Mouse (Mus musculus) right cerebral cortex, adult 18-20 months (tissue): ENCODE results near the gene Rtn4rl1.

Experiments used
- DNase-seq: peaks from one replicate; pipeline ENCODE4 v3.0.0; 2022; ENCODE audit warnings: mixed read lengths

The Rtn4rl1 gene

GRCm38 (mm10) chr11:75255330-75255729 lies 61.7 kb downstream of the Rtn4rl1 start:
- no peak for DNase-seq

GRCm38 (mm10) chr11:75257056-75257648 lies 63.6 kb downstream of the Rtn4rl1 start:
- DNase-seq: no peak

GRCm38 (mm10) chr11:75259416-75259815 lies 65.8 kb downstream of the Rtn4rl1 start:
- no peak for DNase-seq

- peak; percentile 72 for DNase-seq
Observed at GRCm38 (mm10) chr11:75259996-75260561, 66.5 kb downstream of the Rtn4rl1 start.

GRCm38 (mm10) chr11:75261016-75261415 lies 67.4 kb downstream of the Rtn4rl1 start:
- no peak for DNase-seq

- DNase-seq: no peak
Observed at GRCm38 (mm10) chr11:75261730-75262129, 68.1 kb downstream of the Rtn4rl1 start.

GRCm38 (mm10) chr11:75262181-75262580 lies 68.6 kb downstream of the Rtn4rl1 start:
- no peak for DNase-seq

- DNase-seq: no peak
Observed at GRCm38 (mm10) chr11:75262791-75263190, 69.2 kb downstream of the Rtn4rl1 start.

- no peak for DNase-seq
Observed at GRCm38 (mm10) chr11:75263274-75263963, 69.8 kb downstream of the Rtn4rl1 start.

- no peak for DNase-seq
Observed at GRCm38 (mm10) chr11:75263964-75264312, 70.4 kb downstream of the Rtn4rl1 start.

GRCm38 (mm10) chr11:75264550-75264949 lies 71.0 kb downstream of the Rtn4rl1 start:
- DNase-seq: no peak

GRCm38 (mm10) chr11:75265545-75265944 lies 72.0 kb downstream of the Rtn4rl1 start:
- DNase-seq: no peak

- peak; percentile 74 for DNase-seq
Observed at GRCm38 (mm10) chr11:75267826-75268281, 74.3 kb downstream of the Rtn4rl1 start.

GRCm38 (mm10) chr11:75268492-75268891 lies 74.9 kb downstream of the Rtn4rl1 start:
- no peak for DNase-seq

- no peak for DNase-seq
Observed at GRCm38 (mm10) chr11:75269213-75269612, 75.6 kb downstream of the Rtn4rl1 start.

- DNase-seq: no peak
Observed at GRCm38 (mm10) chr11:75270276-75270984, 76.8 kb downstream of the Rtn4rl1 start.

- DNase-seq: no peak
Observed at GRCm38 (mm10) chr11:75270985-75271434, 77.4 kb downstream of the Rtn4rl1 start.

- DNase-seq: peak; percentile 63
Observed at GRCm38 (mm10) chr11:75273466-75273865, 79.9 kb downstream of the Rtn4rl1 start.

GRCm38 (mm10) chr11:75275035-75275434 lies 81.5 kb downstream of the Rtn4rl1 start:
- no peak for DNase-seq

GRCm38 (mm10) chr11:75278115-75278514 lies 84.5 kb downstream of the Rtn4rl1 start:
- no peak for DNase-seq

GRCm38 (mm10) chr11:75279013-75279341 lies 85.4 kb downstream of the Rtn4rl1 start:
- DNase-seq: no peak

GRCm38 (mm10) chr11:75279342-75280065 lies 85.9 kb downstream of the Rtn4rl1 start:
- DNase-seq: no peak

- no peak for DNase-seq
Observed at GRCm38 (mm10) chr11:75280066-75280410, 86.5 kb downstream of the Rtn4rl1 start.
